Mouse (Mus musculus) heart, adult 2 months (tissue): Measurements from ENCODE around the gene Pex5l.

Experiments used
- CTCF ChIP-seq: fragments of 200-600 bp; IDR thresholded peaks from 2 replicates; pipeline ENCODE4 v1.8.1; 2022; ENCODE audit warnings: antibody characterized with exemption, mild to moderate bottlenecking, moderate library complexity
- POLR2A ChIP-seq: fragments of 200-500 bp; IDR thresholded peaks from 2 replicates; pipeline ENCODE4 v1.6.1; 2011; ENCODE audit warnings: mild to moderate bottlenecking, low read depth, low read length, control low read depth; ENCODE audit not compliant: insufficient read depth

DNA sequence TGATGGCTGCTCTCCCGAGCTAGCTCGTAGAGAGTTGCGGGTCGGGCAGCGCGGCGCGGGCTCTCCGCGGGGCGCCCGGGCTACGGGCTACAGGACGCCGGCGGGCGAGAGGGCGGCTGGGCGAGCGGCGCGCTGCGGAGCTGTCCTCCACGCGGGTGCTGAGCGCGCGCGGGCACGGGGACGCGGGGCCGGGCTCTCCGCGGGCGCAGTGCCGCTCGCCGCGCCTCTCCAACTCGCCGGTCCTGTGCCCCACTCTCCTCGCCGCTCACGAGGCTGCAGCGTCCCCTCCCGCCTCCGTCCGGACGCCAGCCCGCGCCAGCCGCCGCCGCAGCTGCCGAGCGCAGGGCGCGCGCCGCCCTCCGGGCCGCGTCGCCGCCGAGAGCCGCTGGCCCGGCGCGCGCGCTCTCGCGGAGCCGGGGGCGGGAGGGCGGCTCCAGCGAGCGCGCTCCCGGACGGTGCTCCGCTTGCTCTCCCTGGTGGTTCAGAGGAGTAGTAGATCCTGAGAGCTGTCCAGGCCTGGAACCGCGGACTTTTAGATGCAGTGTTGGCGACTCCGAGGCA lies at the start of gene Pex5l:
- TF ChIP-seq CTCF (peak; percentile 27; the same call in 1 of the 2 replicates), POLR2A (no peak)
